Mouse (Mus musculus) lung, postnatal 0 days (tissue): ENCODE measurements at regions not wholly inside any gene's neighbourhood (a gene's known extent, or its start where the extent isn't known, plus 50 kb on each side); places are given as distances from the start of the nearest gene placed in this dataset.

Source experiments
- CTCF ChIP-seq: IDR thresholded peaks from 2 replicates; pipeline ENCODE4 v1.5.1; 2016; ENCODE audit warnings: antibody characterized with exemption, mild to moderate bottlenecking
- EP300 ChIP-seq: IDR thresholded peaks from 2 replicates; pipeline ENCODE4 v1.6.1; 2016; ENCODE audit warnings: antibody characterized with exemption, mild to moderate bottlenecking, control low read depth

DNA sequence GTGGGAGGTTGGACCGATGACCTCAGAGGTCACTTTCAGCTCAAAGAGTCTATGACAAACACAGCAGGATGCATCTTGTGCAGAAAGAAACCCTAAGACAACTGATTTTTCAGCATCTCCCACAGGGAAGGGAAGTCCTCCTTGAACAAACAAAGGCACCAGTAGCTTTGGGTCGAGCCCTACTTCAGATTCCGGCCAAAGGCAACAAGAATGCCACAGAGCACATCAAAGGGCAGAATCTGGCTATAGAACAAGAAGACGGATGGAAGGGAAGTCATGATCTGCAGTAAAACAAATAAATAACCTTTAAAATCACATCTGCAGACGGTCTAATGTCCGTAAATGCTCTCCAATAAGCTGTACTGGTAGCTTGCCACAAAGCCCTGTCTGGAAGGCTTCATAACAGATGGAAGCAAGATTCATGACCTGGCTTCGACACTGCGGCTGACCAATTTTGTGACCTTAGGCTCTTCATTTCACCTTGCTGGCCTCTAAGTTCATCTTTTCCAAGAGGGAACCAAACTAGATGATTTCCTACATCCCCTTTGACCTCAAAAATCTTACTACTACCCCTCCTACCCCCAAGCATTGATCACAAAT lies 630.4 kb upstream of the A1bg start:
- TF ChIP-seq CTCF: no peak
- no peak for TF ChIP-seq EP300
